Mouse (Mus musculus) lung, postnatal 0 days (tissue): Measurements from ENCODE around the gene Slc4a8.

Experiments
- CTCF ChIP-seq: IDR thresholded peaks from 2 replicates; pipeline ENCODE4 v1.5.1; 2016; ENCODE audit warnings: antibody characterized with exemption, mild to moderate bottlenecking
- EP300 ChIP-seq: IDR thresholded peaks from 2 replicates; pipeline ENCODE4 v1.6.1; 2016; ENCODE audit warnings: antibody characterized with exemption, mild to moderate bottlenecking, control low read depth

GRCm38 (mm10) chr15:100779896-100780295, 18.3 kb downstream of the Slc4a8 start:
- TF ChIP-seq CTCF: no peak
- no peak for TF ChIP-seq EP300
